Comparison of ENCODE assay signal across 12 mouse cellular contexts in genomic region chr5:136464128-136464527, GRCm38 (mm10).
A peak's percentile ranks its signal among the peaks of the same experiment; 100 is the strongest.
DNase-seq lines count a peak whose midpoint lies in the region; ATAC-seq lines count a peak whose summit lies in the region.
"Had no signal": no experiment of that assay in that cellular context is flagged by ENCODE, and none has a peak within 500 bp of the region (broad histone marks: within the 10 kb centered on the region; RNA-seq: fewer than 3 reads in every experiment).

No protein-coding gene starts in this region.

- no peaks in the 10 kb centered on the region for H3K36me3 ChIP-seq in heart, embryonic 15.5 days
- H3K36me3 ChIP-seq in lung, embryonic 15.5 days = no peaks in the 10 kb centered on the region
- H3K36me3 ChIP-seq in embryonic facial prominence, embryonic 10.5 days (replicated peaks) = peaks cover 18% of the 10 kb centered on the region

- no peaks in the 10 kb centered on the region for H3K9me3 ChIP-seq in heart, embryonic 15.5 days (replicated peaks)
- no peaks in the 10 kb centered on the region for H3K9me3 ChIP-seq in lung, embryonic 15.5 days
- no peaks in the 10 kb centered on the region for H3K9me3 ChIP-seq in embryonic facial prominence, embryonic 10.5 days

- H3K27me3 ChIP-seq in heart, embryonic 15.5 days = no peaks in the 10 kb centered on the region
- H3K27me3 ChIP-seq in lung, embryonic 15.5 days = no peaks in the 10 kb centered on the region
- H3K27me3 ChIP-seq in embryonic facial prominence, embryonic 10.5 days (replicated peaks; ENCODE audit: low read depth, poor library complexity, severe bottlenecking) = no peaks in the 10 kb centered on the region

- ATAC-seq in heart, embryonic 15.5 days (replicated peaks; ENCODE audit: insufficient number of reproducible peaks, insufficient read depth, low FRiP score, low read depth) = no peak
- no peak for ATAC-seq in lung, embryonic 15.5 days (ENCODE audit: borderline replicate concordance, extremely low read depth, low FRiP score, low TSS enrichment)
- peak; percentile 38 for ATAC-seq in megakaryocyte, adult 5-6 weeks (ENCODE audit: poor library complexity, severe bottlenecking)
- ATAC-seq: forebrain, postnatal 0 days had no signal

- H3K9ac ChIP-seq in heart, embryonic 15.5 days = no peak overlapping the region
- H3K9ac ChIP-seq in lung, embryonic 15.5 days = no peak overlapping the region
- H3K9ac ChIP-seq: forebrain, postnatal 0 days had no signal

- peak overlapping the region; percentile 85 for H3K27ac ChIP-seq in heart, embryonic 15.5 days
- H3K27ac ChIP-seq in lung, embryonic 15.5 days = peak overlapping the region; percentile 1; the same call in 1 of the 2 replicates
- H3K27ac ChIP-seq in embryonic facial prominence, embryonic 10.5 days (replicated peaks) = 0 out of 2 replicates have a peak overlapping the region, but pooled peaks have one; percentile 36

- no peak overlapping the region for H3K4me3 ChIP-seq in heart, embryonic 15.5 days
- no peak overlapping the region for H3K4me3 ChIP-seq in lung, embryonic 15.5 days
- H3K4me3 ChIP-seq in embryonic facial prominence, embryonic 10.5 days = no peak overlapping the region

- no peak for DNase-seq in heart, postnatal 25 days (ENCODE audit: low spot score)
- no peak for DNase-seq in lung, postnatal 14 days
- no peak for DNase-seq in embryonic facial prominence, embryonic 10.5 days (ENCODE audit: low spot score)
- DNase-seq in T-cell, adult 2 months (ENCODE audit: low spot score) = no peak
- no peak for DNase-seq in urinary bladder, adult 18-20 months (ENCODE audit: low spot score in 2 of 2)
- DNase-seq: cerebellum, postnatal 14 days; forebrain, postnatal 0 days; spleen, adult 18-20 months; thymus, postnatal 14 days had no signal

- no peak overlapping the region for H3K4me2 ChIP-seq in heart, embryonic 15.5 days
- no peak overlapping the region for H3K4me2 ChIP-seq in lung, embryonic 15.5 days

- intact Hi-C loops in heart, postnatal 25 days (cut with DNase I) = no loop called here

- H3K4me1 ChIP-seq in heart, embryonic 15.5 days (replicated peaks) = peaks cover 91% of the 10 kb centered on the region
- peaks cover 75% of the 10 kb centered on the region for H3K4me1 ChIP-seq in lung, embryonic 15.5 days
- peaks cover 55% of the 10 kb centered on the region for H3K4me1 ChIP-seq in embryonic facial prominence, embryonic 10.5 days

- WGBS in heart, embryonic 15.5 days = 61% methylated on average over 2 of the region's 2 CpGs
- 43% methylated on average over 2 of the region's 2 CpGs for WGBS in lung, embryonic 15.5 days
- WGBS in embryonic facial prominence, embryonic 10.5 days = 78% methylated on average over 2 of the region's 2 CpGs

Comparison
In these comparisons a context has a peak if more than half of its experiments do, and no peak if none do; other contexts are left out.
1. H3K27ac ChIP-seq: peak in every context shown above with its lines; median percentile 85 in heart, embryonic 15.5 days; 36 in embryonic facial prominence, embryonic 10.5 days; 1 in lung, embryonic 15.5 days.